Mouse (Mus musculus) gastrocnemius, postnatal 25 days (tissue): Measurements from ENCODE around the gene Ppfibp2. TPM values are rescaled to one million over a fixed set of nuclear protein-coding genes. Genes with fewer than 3 reads are reported as not detected.

Experiments used
- DNase-seq: peaks from one replicate; pipeline ENCODE4 v3.0.0; 2022
- total RNA-seq, 2 experiments: library from RNA; stranded (reverse); gene quantifications; 1 replicate in 1 of 2; 2 replicates in 1 of 2; pipeline ENCODE4 v1.2.3; 2021

Gene Ppfibp2
- total RNA-seq, 2 experiments from 2014 or later = 8.0 to 15.2 TPM

GRCm38 (mm10) chr7:107664063-107665056, 69.4 kb downstream of the Ppfibp2 start:
- DNase-seq = peak; percentile 78

GRCm38 (mm10) chr7:107665221-107665585, 70.2 kb downstream of the Ppfibp2 start:
- no peak for DNase-seq

GRCm38 (mm10) chr7:107665586-107666261, 70.7 kb downstream of the Ppfibp2 start:
- DNase-seq = peak; percentile 55

- no peak for DNase-seq
Measured at GRCm38 (mm10) chr7:107666262-107666902, 71.4 kb downstream of the Ppfibp2 start.

GRCm38 (mm10) chr7:107668514-107668913, 73.5 kb downstream of the Ppfibp2 start:
- DNase-seq = no peak

- DNase-seq = no peak
Measured at GRCm38 (mm10) chr7:107675224-107675623, 80.2 kb downstream of the Ppfibp2 start.

- DNase-seq = no peak
Measured at GRCm38 (mm10) chr7:107680151-107680852, 85.3 kb downstream of the Ppfibp2 start.

- DNase-seq = no peak
Measured at GRCm38 (mm10) chr7:107681306-107681705, 86.3 kb downstream of the Ppfibp2 start.

GRCm38 (mm10) chr7:107683162-107683561, 88.2 kb downstream of the Ppfibp2 start:
- no peak for DNase-seq

- DNase-seq = no peak
Measured at GRCm38 (mm10) chr7:107683622-107684021, 88.6 kb downstream of the Ppfibp2 start.

GRCm38 (mm10) chr7:107685238-107685954, 90.4 kb downstream of the Ppfibp2 start:
- no peak for DNase-seq

- no peak for DNase-seq
Measured at GRCm38 (mm10) chr7:107685955-107686285, 90.9 kb downstream of the Ppfibp2 start.

GRCm38 (mm10) chr7:107687412-107687811, 92.4 kb downstream of the Ppfibp2 start:
- no peak for DNase-seq

GRCm38 (mm10) chr7:107688040-107688439, 93.0 kb downstream of the Ppfibp2 start:
- DNase-seq = no peak

GRCm38 (mm10) chr7:107690426-107691221, 95.6 kb downstream of the Ppfibp2 start:
- DNase-seq = no peak

GRCm38 (mm10) chr7:107691493-107691892, 96.5 kb downstream of the Ppfibp2 start:
- DNase-seq = peak; percentile 37

GRCm38 (mm10) chr7:107694254-107694947, 99.4 kb downstream of the Ppfibp2 start:
- DNase-seq = no peak

GRCm38 (mm10) chr7:107697066-107697465, 102.1 kb downstream of the Ppfibp2 start:
- DNase-seq = no peak

- DNase-seq = no peak
Measured at GRCm38 (mm10) chr7:107699926-107700325, 104.9 kb downstream of the Ppfibp2 start.

- DNase-seq = no peak
Measured at GRCm38 (mm10) chr7:107700646-107701045, 105.6 kb downstream of the Ppfibp2 start.
